Mouse (Mus musculus) spleen, embryonic (tissue): ENCODE measurements around the gene Kcnj5.

Source experiments
- CTCF ChIA-PET: fragments of 350-600 bp; sonication (Branson Sonifier 250); formaldehyde crosslinking; loops from one replicate; lab custom pipeline; 2022; lab: Charles Lee

Kcnj5 gene

DNA sequence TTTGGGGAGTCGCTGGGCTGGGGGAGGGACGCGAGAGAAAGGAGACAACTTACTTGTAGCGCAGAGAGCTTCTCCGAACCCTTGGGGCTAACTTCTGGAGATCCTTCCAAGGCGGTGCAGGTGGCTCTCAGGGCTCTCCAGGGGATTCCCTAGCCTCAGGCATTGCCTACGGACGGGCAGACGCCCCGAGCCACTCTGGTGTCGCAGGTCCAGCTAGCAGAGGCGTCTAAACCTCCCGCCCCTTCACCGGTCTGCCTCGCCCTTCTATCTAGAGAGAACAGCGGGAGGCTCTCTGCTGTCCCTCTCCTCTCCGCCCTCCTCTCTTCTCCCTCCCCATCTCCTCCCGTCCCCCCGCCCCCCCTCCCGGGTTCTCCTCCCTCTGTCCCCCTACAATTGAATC lies at the start of gene Kcnj5:
Kcnj5 (minus strand) TSS at position 300 of the 400 bp plus-strand sequence.
- CTCF ChIA-PET: interaction anchor here (1.0 kb wide), 1 partner anchor 64 kb away, joined by 3 read pairs; no protein-coding TSS in a partner anchor

DNA sequence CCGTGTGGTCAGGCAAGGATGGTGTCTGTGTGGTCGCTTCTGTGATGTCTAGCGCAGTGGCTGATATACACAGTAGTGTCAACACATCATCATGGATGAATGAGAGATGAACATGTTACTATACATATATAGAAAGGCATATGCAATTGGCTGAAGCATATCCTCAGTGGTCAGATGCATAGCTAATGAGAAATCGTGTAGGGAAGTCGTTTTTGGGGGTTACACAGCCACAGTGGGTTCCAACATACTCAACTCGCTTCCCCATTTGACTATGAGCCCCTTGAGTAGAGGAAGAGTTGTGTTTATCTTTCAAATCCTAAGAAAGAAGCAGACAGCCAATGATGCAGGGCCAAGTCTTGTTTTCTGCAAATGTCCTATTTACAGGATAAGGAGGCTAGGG lies 48.6 kb upstream of the Kcnj5 start:
- CTCF ChIA-PET: interaction anchor here (0.6 to 1.5 kb wide), 2 partner anchors 12 to 109 kb away, joined by 3 to 4 read pairs; no protein-coding TSS in a partner anchor

DNA sequence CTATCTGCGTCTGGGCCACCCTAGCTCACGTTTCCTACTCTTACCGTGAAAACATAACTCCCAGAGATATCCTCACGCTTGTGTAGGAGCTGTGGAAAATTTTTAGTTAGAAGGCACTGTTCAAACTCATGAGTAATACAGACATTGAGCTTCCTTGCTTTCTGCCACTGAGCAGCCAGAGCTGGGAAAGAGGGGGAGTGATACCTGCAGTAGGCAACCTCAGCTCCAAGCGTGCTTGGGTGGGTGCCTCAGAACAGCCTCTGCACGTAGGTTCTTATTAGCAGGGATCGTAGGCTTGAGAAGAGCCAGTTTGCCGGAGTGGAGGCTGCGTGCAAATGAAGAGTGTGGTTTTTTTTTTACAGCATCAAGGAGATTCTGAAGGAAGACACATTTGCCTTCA lies 47.6 kb upstream of the Kcnj5 start:
- CTCF ChIA-PET: interaction anchor here (1.5 kb wide), 1 partner anchor 13 kb away, joined by 4 read pairs; no protein-coding TSS in a partner anchor

DNA sequence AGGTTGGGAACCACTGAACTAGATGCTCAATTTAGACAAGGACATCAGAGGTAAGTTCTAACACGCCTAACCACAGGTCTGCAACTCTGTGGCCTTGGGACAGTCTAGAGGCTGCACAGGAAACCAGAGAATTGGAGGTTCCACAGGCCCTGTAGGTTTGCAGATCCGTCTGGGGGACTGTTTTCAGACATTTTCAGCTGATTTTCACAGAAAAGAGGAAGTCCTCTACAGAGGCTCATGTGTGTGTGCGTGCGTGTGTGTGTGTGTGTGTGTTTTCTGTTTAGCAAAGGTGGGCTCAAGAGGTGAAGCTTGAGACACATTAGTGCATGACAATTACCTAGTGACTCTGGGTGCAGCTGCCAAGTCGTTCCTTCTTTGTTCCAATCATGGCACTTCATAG lies 46.9 kb upstream of the Kcnj5 start:
- CTCF ChIA-PET: interaction anchor here (1.5 kb wide), 1 partner anchor 14 kb away, joined by 4 read pairs; no protein-coding TSS in a partner anchor

DNA sequence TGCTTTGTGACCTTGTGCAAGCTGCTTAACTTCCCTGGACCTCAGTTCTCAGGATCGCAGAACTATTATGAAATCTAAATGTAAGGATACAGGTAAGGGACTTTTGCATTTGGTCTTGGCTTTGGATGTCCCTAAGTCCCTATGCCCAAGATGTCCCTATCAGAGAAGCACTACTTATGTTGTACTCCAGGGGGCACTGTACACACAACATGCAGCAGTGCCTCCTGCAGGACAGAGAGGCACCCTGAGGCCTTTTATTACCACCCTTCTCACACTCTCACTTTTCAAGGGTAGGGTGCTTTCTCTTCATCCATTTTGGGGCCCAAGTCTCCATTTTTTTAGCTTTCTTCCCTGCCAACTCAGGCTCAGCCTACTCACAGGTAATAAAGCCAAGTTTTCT lies 44.0 kb upstream of the Kcnj5 start:
- CTCF ChIA-PET: interaction anchor here (0.6 kb wide), 1 partner anchor 1457 kb away, joined by 17 read pairs; no protein-coding TSS in a partner anchor

DNA sequence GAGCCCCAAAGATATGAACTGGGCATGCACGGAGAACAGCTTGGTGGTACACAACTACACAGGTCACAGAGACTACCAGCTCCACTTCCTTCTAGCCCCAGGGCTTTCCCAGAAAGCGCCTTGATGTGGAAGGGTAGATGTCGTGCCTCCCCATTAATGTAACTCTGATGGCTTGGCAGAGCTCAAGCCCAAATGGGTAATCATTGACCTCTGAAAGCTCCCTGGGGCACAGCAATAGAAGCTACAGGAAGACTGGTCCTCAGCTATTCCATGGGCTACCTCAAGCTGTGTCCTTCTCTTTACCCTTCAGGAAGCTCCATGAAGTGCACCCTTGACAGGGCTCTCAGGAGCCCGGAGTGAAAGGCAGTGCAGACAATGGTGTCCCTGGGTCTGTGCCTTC lies 40.8 kb upstream of the Kcnj5 start:
- CTCF ChIA-PET: no interaction called here

DNA sequence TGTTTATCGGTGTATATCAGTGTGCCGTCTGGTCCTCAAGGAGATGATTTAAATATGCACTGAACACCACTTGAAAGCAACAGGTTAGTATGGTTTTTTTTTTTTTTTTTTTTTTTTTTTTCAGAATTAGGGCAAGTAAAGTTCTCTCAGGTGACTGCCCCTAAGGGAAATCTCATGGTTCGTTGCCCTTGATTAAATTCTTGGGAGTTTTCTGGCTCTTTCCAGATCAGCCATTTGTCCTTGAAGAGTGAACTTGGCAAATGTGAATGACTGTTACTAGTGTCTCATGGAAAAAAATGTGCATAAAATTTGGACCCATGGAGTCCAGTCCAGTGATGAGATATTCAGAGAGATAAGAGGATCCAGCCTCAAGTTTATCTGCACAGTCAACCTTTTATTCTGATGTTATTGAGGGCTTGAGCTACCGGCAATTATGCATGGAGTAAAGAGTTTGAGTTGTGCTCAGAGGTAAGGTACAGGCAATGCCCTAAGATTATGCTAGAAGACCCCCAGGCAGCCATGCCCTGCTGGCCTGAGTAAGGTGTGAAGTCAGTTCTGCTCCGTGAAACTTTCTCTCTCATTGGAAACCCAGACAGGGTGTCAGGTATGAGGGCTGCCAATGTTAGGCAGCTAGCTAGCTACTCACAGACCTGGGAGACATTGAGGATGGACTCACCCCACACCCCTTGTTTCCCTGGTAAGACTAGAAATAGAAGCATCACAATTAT lies 32.9 kb upstream of the Kcnj5 start:
- CTCF ChIA-PET: interaction anchor here (0.7 kb wide), 1 partner anchor 247 kb away, joined by 18 read pairs; no protein-coding TSS in a partner anchor

DNA sequence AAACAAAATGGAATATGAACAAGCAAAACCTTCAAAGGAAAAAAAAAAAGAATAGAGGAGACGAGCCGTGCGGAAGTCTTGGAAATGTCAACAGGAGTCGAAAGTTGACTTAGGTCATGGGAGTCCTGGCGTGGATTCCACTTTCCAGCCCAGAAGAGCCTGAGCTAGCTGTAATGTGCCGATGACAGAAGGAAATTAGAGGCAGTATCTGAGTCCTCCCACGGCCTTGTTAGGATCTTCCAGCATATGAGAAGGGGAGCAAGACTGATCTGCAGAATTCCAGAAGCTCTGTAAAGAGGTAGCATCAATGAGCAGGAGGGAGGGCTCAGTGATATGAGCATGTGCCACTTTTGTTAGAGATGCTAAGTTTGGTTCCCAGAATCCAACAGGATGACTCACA lies 31.9 kb upstream of the Kcnj5 start:
- CTCF ChIA-PET: no interaction called here

DNA sequence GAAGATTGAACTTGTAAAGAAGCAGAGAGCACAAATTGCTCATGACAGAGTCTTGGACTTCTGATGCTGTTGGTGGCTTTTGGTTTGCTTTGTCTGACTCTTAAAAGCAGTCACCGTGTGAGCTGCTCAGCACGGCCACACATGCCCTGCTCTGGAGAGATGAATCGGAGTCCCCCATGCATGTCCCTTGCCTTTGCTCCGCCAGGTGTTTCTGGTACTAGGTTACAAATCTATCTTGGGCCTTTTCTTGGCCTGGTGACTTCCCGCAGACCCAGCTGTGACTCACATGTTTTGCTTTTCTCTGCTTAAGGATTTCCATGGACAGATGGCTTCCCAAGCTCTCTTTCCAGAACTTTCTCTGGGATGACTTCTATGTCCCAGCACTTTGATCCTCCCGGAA lies 29.5 kb upstream of the Kcnj5 start:
- CTCF ChIA-PET: no interaction called here

DNA sequence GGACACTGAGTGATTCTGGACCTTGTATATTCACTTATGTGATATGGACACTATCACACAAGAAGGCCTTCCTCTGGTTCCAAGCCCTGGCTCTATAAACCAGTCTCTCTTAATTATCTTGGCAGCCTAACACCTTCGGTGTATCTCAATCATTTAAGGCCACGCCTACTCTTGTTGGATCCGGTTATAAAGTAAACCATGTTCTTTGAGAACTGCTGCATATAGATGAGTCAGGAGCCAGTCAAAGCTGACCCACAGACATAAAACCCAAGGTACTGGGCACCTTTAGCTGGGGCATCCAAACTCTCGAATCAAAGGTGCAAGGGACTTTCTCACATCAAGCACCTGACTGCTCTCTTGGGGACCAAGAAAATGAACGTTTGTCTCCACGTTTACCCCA lies 28.1 kb upstream of the Kcnj5 start, which contains the start of gene Kcnj1:
Kcnj1 (plus strand) TSS at position 292 of the 400 bp plus-strand sequence.
- CTCF ChIA-PET: no interaction called here

DNA sequence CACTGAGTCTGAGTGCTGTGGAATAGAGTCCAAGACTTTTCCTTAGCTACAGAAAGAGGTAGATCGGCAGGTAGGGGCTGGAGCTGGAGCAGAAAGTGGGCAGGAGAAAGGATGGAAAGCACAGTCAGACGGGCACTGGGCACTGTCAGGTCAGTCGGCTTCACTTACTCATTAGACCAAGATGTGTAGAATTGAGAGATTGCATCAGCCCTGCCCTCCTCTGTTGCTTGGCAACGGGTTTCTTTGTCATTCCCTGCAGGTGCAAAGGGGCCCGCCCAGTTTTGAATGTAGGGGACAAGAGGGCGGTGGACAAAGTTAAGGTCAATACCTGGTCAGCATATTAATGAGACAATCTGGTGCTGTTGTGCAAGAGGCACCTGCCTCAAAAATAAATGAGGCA lies 25.2 kb upstream of the Kcnj5 start:
- CTCF ChIA-PET: no interaction called here

DNA sequence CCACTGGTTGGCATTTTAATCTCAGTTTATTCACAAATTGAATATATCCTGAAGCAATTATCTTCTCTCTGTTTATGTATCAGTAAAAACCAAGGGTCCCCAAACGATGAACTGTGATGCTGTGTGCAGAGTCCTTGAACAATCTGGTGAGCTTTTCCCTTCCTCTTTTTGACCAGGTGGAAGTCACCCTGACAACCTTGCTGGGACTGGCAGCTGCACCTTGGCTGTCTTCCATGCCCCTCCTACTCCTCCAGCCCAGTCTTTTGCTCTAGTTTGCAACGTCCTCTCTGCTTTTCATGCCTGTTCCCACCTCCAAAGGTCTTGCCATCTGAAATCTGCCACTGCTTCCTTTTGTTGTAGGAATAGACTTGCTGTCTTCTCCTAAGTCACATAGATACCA lies 24.7 kb upstream of the Kcnj5 start:
- CTCF ChIA-PET: no interaction called here

DNA sequence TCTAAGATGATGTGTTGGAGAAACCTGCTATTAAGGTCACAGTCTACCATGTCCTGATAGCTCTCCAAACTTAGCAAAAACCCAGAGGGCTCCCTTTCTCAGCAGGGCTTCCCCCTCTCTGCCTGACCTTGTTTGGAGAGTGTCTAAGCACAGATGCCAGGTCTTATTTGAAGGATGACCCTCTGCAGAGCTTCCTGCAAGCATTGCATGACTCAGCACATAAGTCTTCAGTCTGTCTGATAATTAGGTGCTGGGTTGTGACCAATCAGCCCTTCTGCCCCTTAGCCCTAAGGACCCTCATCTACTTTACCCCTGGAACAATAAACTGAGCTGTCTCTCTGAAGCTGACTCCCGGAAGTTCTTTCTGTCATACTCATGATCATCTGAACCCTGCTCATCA lies 16.6 kb upstream of the Kcnj5 start:
- CTCF ChIA-PET: no interaction called here

DNA sequence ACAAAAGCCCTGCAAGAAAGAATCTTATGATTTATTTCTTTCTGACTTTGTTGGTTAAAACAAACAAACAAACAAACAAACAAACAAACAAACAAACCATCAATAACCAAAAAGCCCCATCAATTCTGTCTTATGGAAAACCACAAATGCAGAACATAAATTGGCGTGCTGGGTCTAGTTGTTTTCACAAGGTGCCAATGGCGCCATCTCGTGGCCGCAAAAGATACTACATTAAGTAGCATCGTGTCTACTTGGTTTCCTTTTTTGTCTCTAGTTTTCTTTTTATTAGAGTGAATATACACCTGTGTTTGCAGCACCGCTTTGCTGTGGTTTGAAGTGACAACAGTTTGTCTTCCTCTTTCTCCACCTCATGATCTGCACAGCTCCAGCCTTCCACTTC lies 6.2 kb upstream of the Kcnj5 start:
- CTCF ChIA-PET: interaction anchor here (0.7 kb wide), 1 partner anchor 63 kb away, joined by 4 read pairs; no protein-coding TSS in a partner anchor

DNA sequence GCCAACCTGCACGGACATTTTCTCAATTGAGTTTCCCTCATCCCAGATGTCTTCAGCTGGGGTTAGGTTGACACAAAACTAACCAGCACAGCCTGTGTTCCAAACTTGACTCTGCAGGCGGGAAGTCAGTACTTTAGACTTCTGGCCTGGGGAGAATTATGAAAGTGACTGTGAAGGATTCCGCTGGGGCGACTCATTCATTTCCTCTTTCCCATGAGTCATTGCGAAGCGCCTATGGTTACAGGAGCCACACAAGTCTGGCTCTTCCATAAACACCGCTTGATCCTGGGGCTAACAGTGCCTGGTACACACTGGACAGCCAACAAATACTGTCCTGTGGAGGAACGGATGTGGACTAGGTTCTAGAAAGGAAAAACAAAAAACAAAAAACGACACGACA lies 5.2 kb upstream of the Kcnj5 start:
- CTCF ChIA-PET: no interaction called here

DNA sequence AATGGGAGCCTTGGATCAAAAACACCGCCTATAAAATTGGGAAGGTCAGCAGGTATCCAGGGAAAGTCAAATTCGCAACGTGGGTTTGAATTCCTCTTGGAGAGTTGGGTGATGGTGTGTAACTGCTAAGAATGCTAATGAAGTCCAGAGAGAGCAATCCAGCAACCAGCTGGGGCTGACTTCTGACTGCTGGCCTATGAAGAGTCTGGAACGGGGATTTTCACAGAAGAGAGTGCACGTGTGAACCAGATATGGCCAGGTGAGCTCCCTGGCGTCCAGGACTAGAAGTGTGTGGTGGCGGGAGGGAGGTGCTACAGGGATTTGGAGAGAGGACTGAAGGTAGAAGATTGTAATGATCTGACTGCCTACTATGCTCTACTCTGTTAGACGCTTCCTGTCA lies 3.9 kb upstream of the Kcnj5 start:
- CTCF ChIA-PET: interaction anchor here (0.6 kb wide), 1 partner anchor 419 kb away, joined by 3 read pairs; no protein-coding TSS in a partner anchor

DNA sequence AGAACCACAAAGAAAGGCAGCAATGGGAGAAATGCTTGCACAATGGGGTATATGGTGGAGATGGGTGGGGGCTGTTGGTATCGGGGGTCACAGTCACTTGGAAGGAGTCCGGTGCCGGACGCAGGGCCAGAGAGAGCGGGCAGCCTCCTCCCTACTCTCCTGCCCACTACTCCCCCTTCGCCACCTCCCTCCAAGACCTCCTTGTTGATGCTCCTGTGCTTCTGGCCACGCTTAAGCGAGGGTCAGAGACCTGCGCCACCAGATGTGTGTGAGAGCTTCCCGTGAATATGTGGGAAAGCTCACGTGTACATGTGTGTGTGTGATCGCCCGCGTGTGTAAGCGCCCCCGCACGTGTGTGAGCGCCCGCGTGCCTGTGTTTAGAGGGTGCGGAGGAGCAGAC lies 339 bp upstream of the Kcnj5 start:
- CTCF ChIA-PET: no interaction called here

DNA sequence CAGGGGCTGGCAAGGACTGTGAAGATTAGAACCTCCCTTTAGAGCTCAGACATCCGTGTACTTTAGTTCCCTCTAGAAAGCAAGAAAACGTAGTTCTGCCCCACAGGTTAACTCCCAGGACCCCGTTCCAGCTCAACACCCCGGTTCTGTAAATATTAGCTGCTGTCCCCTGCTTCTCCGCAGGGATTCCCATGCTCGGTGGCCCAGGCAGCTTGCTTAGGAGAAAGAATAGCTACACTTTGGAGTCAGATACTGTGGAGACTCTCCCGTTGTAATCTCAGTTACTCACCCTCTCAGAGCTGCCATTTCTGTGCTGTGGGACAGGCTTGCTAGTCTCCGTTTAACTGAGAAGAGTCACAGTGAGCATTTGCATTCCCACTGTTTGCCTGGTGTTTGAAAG lies 1.2 kb downstream of the Kcnj5 start:
- CTCF ChIA-PET: no interaction called here

DNA sequence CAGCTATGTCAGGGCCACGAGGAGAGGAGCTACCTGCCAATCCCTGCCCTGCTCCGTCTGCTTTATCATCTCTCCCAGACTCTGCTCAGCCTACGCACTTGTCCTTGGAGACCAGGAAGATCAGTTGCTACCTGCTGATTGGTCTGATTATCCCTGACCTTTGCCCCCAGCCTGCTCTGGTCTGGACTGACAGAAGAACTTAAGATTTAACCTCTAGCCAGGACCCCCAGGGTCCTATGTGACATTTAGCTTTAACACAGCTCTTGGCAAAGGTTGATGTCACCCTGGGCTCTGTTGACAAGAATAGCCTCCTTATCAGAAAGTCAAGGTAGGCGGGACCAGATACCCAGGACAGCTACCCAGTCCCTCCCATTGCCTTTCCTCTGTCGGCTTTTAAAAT lies 3.3 kb downstream of the Kcnj5 start:
- CTCF ChIA-PET: interaction anchor here (0.6 kb wide), 1 partner anchor 384 kb away, joined by 18 read pairs; no protein-coding TSS in a partner anchor

DNA sequence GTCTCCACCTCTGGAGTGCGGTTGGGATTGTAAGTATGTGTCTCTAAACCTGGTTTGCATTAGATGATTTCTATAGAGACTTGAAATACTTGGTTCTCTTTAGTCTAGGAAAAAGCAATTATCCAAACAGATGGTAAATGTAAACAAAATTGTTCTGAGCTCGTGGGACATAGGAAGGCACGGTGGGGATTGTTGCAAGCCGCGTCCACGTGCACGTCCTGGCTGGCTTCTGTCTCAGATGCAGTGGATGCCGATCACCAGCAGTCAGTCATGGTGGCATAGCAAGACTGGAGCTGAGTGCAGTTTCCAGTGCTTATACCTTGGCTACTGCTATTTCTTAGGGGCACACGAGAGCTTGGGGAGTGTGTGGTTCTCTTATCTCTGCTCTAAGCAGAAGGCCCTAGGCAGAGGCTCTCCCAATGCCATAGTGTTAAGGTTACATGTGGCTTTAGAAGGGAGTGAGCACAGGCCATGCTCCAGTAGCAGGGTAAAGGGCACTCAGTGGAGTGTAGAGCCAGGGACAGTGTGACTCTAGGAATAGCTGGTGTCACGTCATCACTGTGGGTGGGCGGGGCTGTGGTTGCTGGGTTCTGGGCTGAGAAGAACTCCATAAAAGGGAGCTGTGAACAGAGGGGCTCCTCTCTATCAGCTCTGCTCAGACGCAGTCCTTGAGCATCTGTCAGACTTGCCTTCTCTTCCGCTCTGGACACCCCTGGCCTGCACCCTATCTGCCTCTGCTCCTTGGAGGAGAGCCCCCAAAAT lies 8.6 kb downstream of the Kcnj5 start:
- CTCF ChIA-PET: no interaction called here

DNA sequence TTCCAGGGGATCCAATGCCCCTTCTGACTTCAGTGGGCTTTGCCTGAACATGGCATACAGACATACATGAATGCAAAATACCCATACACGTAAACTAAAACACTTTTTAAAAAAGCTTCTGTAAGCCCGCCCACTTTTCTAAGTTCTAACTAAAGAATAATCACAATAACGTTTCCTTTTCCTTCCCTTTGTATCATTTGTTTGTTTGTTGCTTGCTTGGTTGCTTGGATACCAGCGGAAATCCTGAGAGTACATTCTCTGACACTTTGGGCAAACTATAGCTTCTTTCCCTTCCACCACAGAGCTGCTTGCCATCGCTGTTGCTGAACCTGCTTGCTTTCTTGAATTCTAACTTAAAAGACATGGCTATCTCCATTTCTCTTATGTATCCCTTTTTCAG lies 13.0 kb downstream of the Kcnj5 start:
- CTCF ChIA-PET: interaction anchor here (0.6 kb wide), 1 partner anchor 72 kb away, joined by 3 read pairs; no protein-coding TSS in a partner anchor

DNA sequence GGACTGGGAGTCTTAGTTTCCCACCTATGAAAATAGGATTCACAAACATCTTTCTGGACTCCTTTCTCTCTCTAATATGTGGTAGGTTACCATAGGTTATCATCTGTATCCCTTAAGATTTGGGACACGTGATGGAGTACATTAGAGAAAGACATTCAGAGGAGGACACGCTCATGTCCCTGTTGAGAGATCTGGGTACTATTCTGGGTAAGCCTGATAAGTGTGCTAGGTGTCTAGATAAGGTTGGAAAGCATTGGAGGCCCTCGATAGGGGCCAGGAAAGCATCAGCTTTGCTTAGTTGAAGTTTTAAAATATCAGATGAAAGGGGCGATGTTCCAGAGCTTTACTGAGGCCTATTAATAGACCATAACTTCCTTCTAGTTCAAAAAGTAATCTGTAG lies 15.4 kb downstream of the Kcnj5 start:
- CTCF ChIA-PET: no interaction called here
